Mouse (Mus musculus): ENCODE data around the gene Mrpl49. TPM values are rescaled to one million over a fixed set of nuclear protein-coding genes. Genes with fewer than 3 reads are reported as not detected.

Mrpl49 gene
- total RNA-seq, 2 experiments from 2014 or later, result 53.3 to 59.7 TPM

Small RNA genes lying within 50 kb of the gene (microRNA-seq; reads per million reads assigned to microRNA genes)
- 0.95 to 1.2 reads per million in 2 experiments for gene Mir6988 (ENCODE audit: borderline number of aligned reads in 2 of 2)

Other genes with a start within 250 kb of the Mrpl49 start
- gene Frmd8, start 182.5 kb downstream of the Mrpl49 start, total RNA-seq (2021), result 10 to 100 TPM; 21.1 to 42.8 TPM
- 10 to 100 TPM in 1 of 2 experiments, 1 to 10 TPM in 1; 4.9 to 19.0 TPM for gene Slc25a45, start 180.0 kb downstream of the Mrpl49 start, total RNA-seq (2021)
- 1 to 10 TPM in 1 of 2 experiments, under 1 TPM in 1; 0.90 to 1.1 TPM for gene Tigd3, start 163.6 kb downstream of the Mrpl49 start, total RNA-seq (2021)
- gene Dpf2, start 144.8 kb downstream of the Mrpl49 start, total RNA-seq (2021), result 100 to 1,000 TPM; 111 to 129 TPM
- gene Cdc42ep2, start 133.0 kb downstream of the Mrpl49 start, total RNA-seq (2021), result 1 to 10 TPM; 5.2 to 8.0 TPM
- 10 to 100 TPM; 15.5 to 16.8 TPM for gene Pola2, start 93.6 kb downstream of the Mrpl49 start, total RNA-seq (2021)
- not detected for gene Slc22a20, start 71.6 kb downstream of the Mrpl49 start, total RNA-seq (2021)
- 10 to 100 TPM; 31.6 to 35.5 TPM for gene Capn1, start 41.9 kb downstream of the Mrpl49 start, total RNA-seq (2021)
- 10 to 100 TPM; 49.7 to 71.3 TPM for gene Syvn1, start 11.2 kb downstream of the Mrpl49 start, total RNA-seq (2021)
- gene Fau, start 59 bp upstream of the Mrpl49 start, total RNA-seq (2021), result 1,000 to 10,000 TPM; 1,067 to 1,157 TPM
- gene Znhit2, start 3.4 kb upstream of the Mrpl49 start, total RNA-seq (2021), result 10 to 100 TPM; 29.1 to 32.9 TPM
- gene Tm7sf2, start 10.6 kb upstream of the Mrpl49 start, total RNA-seq (2021), result 10 to 100 TPM; 19.7 to 36.7 TPM
- gene Vps51, start 19.4 kb upstream of the Mrpl49 start, total RNA-seq (2021), result 10 to 100 TPM; 51.6 to 58.8 TPM
- gene Tmem262, start 22.2 kb upstream of the Mrpl49 start, total RNA-seq (2021), result not detected
- gene Gm28374, start 24.5 kb upstream of the Mrpl49 start, total RNA-seq (2021), result not detected
- 10 to 100 TPM; 29.8 to 34.1 TPM for gene Zfpl1, start 27.2 kb upstream of the Mrpl49 start, total RNA-seq (2021)
- under 1 TPM; 0.58 to 0.60 TPM for gene Cdca5, start 27.2 kb upstream of the Mrpl49 start, total RNA-seq (2021)
- gene AC131692.1, start 36.6 kb upstream of the Mrpl49 start, total RNA-seq (2021), result not detected
- not detected for gene Naaladl1, start 48.0 kb upstream of the Mrpl49 start, total RNA-seq (2021)
- gene Sac3d1, start 60.9 kb upstream of the Mrpl49 start, total RNA-seq (2021), result 10 to 100 TPM; 12.9 to 17.2 TPM
- gene Snx15, start 70.5 kb upstream of the Mrpl49 start, total RNA-seq (2021), result 10 to 100 TPM; 26.8 to 28.1 TPM
- gene Batf2, start 83.2 kb upstream of the Mrpl49 start, total RNA-seq (2021), result 1 to 10 TPM; 1.6 to 3.1 TPM
- gene Arl2, start 83.8 kb upstream of the Mrpl49 start, total RNA-seq (2021), result 10 to 100 TPM; 84.7 to 87.7 TPM
- gene Majin, start 126.6 kb upstream of the Mrpl49 start, total RNA-seq (2021), result 1 to 10 TPM in 1 of 2 experiments, under 1 TPM in 1; 0.99 to 1.3 TPM
- 10 to 100 TPM; 21.9 to 24.2 TPM for gene Gpha2, start 168.6 kb upstream of the Mrpl49 start, total RNA-seq (2021)
- 100 to 1,000 TPM in 1 of 2 experiments, 10 to 100 TPM in 1; 97.0 to 115 TPM for gene Ppp2r5b, start 178.1 kb upstream of the Mrpl49 start, total RNA-seq (2021)
- 10 to 100 TPM; 26.4 to 37.1 TPM for gene Atg2a, start 183.9 kb upstream of the Mrpl49 start, total RNA-seq (2021)
- 100 to 1,000 TPM; 112 to 157 TPM for gene Ehd1, start 218.9 kb upstream of the Mrpl49 start, total RNA-seq (2021)
- gene Cdc42bpg, start 248.7 kb upstream of the Mrpl49 start, total RNA-seq (2021), result 10 to 100 TPM; 15.1 to 19.3 TPM

Data from adrenal gland, adult 18-20 months (tissue).